In the genomic region with DNA sequence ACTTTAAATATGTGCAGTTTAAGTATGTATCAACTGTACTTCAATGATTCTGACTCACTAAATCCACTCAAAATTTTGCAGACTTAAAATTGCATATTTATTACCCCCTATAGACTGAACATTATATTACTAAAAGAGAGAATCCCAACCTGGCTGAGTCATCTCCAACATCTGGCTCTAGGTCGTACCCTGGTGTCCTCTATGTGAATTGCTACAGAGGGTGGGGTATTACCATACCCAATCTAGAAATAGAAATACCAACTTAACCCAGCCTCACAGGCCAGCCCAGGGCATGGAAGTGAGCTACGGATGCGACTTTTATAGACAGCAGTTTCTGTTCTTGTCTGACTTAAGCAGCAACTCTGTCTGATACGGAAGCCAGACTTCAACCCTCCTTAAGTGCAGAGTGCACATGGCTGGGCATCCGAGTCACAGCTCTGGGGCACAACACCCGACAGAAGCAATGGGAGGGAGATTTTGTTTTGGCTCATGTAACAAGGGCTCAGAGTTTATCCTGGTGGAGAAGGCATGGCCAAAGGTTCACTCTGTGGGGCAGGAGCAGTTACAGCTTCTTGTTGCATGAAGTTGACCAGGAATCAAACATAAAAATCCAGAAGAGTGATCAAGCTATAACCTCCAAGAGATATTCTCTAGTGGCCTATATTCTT, we compare ENCODE assay signal across 26 mouse cellular contexts. TPM values are rescaled to one million over a fixed set of nuclear protein-coding genes. Genes with fewer than 3 reads are reported as not detected.
DNase-seq lines count a peak whose midpoint lies in the region; ATAC-seq and TF ChIP-seq lines count a peak whose summit lies in the region.
"Had no signal": no experiment of that assay in that cellular context is flagged by ENCODE, and none has a peak within 500 bp of the region (broad histone marks: within the 10 kb centered on the region; RNA-seq: fewer than 3 reads in every experiment).

No protein-coding gene starts in this region.

- H3K4me2 ChIP-seq in kidney, embryonic 15.5 days, result no peak overlapping the region
- no peak overlapping the region for H3K4me2 ChIP-seq in liver, embryonic 12.5 days
- H3K4me2 ChIP-seq in kidney, postnatal 0 days (ENCODE audit: low read length), result no peak overlapping the region
- no peak overlapping the region for H3K4me2 ChIP-seq in heart, embryonic 12.5 days
- H3K4me2 ChIP-seq: forebrain, embryonic 15.5 days; heart, embryonic 15.5 days; liver, embryonic 13.5 days; midbrain, embryonic 11.5 days; neural tube, embryonic 12.5 days had no signal

- H3K9ac ChIP-seq in kidney, embryonic 15.5 days, result no peak overlapping the region
- no peak overlapping the region for H3K9ac ChIP-seq in liver, adult 2 months (ENCODE audit: low read depth, low read length)
- H3K9ac ChIP-seq in liver, embryonic 12.5 days, result no peak overlapping the region
- H3K9ac ChIP-seq in kidney, postnatal 0 days (ENCODE audit: low read depth, low read length), result no peak overlapping the region
- no peak overlapping the region for H3K9ac ChIP-seq in heart, embryonic 12.5 days
- H3K9ac ChIP-seq: forebrain, embryonic 15.5 days; heart, embryonic 15.5 days; liver, embryonic 13.5 days; neural tube, embryonic 12.5 days had no signal

- no peaks in the 10 kb centered on the region; the same call in 1 of the 2 replicates for H3K79me2 ChIP-seq in liver, adult 2 months (ENCODE audit: control insufficient read depth, insufficient read depth, low read length)

- no peak overlapping the region for H3K27ac ChIP-seq in kidney, embryonic 15.5 days
- no peak overlapping the region for H3K27ac ChIP-seq in liver, adult 2 months (replicated peaks; ENCODE audit: insufficient read depth, low read depth, low read length)
- no peak overlapping the region for H3K27ac ChIP-seq in liver, embryonic 12.5 days
- no peak overlapping the region for H3K27ac ChIP-seq in kidney, postnatal 0 days
- no peak overlapping the region for H3K27ac ChIP-seq in heart, embryonic 12.5 days (ENCODE audit: poor library complexity, severe bottlenecking)
- H3K27ac ChIP-seq: forebrain, embryonic 15.5 days; heart, embryonic 15.5 days; hindbrain, embryonic 10.5 days; liver, embryonic 13.5 days; neural tube, embryonic 12.5 days had no signal

- H3K27me3 ChIP-seq in kidney, embryonic 15.5 days, result no peaks in the 10 kb centered on the region
- no peaks in the 10 kb centered on the region for H3K27me3 ChIP-seq in liver, adult 2 months (ENCODE audit: control insufficient read depth, insufficient read depth, low read length)
- H3K27me3 ChIP-seq in liver, embryonic 12.5 days (replicated peaks), result no peaks in the 10 kb centered on the region
- H3K27me3 ChIP-seq in kidney, postnatal 0 days (ENCODE audit: insufficient read depth, low read length), result no peaks in the 10 kb centered on the region
- H3K27me3 ChIP-seq in heart, embryonic 12.5 days (replicated peaks), result no peaks in the 10 kb centered on the region
- H3K27me3 ChIP-seq: forebrain, embryonic 15.5 days; heart, embryonic 15.5 days; liver, embryonic 13.5 days; neural tube, embryonic 12.5 days had no signal

- no peak for TF ChIP-seq CTCF in liver, adult 2 months (IDR thresholded peaks at IDR 0.05; ENCODE audit: low read depth, low read length)
- TF ChIP-seq CTCF in kidney, postnatal 0 days (IDR thresholded peaks at IDR 0.05; ENCODE audit: low read depth), result peak; percentile 29

- TF ChIP-seq POLR2A in liver, adult 2 months (IDR thresholded peaks at IDR 0.05; ENCODE audit: extremely low read depth, insufficient read depth, low read length), result no peak

- ATAC-seq in kidney, embryonic 15.5 days (replicated peaks; ENCODE audit: low FRiP score), result no peak
- ATAC-seq in liver, embryonic 12.5 days, result no peak
- no peak for ATAC-seq in kidney, postnatal 0 days (replicated peaks; ENCODE audit: low FRiP score, low read depth)
- ATAC-seq in heart, embryonic 12.5 days (ENCODE audit: insufficient number of reproducible peaks, low FRiP score), result no peak
- ATAC-seq: forebrain, embryonic 15.5 days; lung, postnatal 0 days had no signal

- 78% methylated on average over 6 of the region's 6 CpGs for WGBS in kidney, embryonic 15.5 days
- WGBS in liver, adult 2 months, result 47% methylated on average over 6 of the region's 6 CpGs
- WGBS in liver, embryonic 12.5 days (ENCODE audit: insufficient replicate concordance), result 69% methylated on average over 6 of the region's 6 CpGs
- WGBS in kidney, postnatal 0 days, result 73% methylated on average over 6 of the region's 6 CpGs
- 67% methylated on average over 6 of the region's 6 CpGs for WGBS in heart, embryonic 12.5 days

- 0 out of 2 replicates have a peak, but pooled peaks cover 1% of the 10 kb centered on the region for H3K4me1 ChIP-seq in kidney, embryonic 15.5 days
- H3K4me1 ChIP-seq in liver, adult 2 months (ENCODE audit: control insufficient read depth, insufficient read depth, low read length), result peaks cover 8% of the 10 kb centered on the region; the same call in 1 of the 2 replicates
- no peaks in the 10 kb centered on the region for H3K4me1 ChIP-seq in liver, embryonic 12.5 days
- H3K4me1 ChIP-seq in kidney, postnatal 0 days (replicated peaks; ENCODE audit: insufficient read depth, low read length), result no peaks in the 10 kb centered on the region
- H3K4me1 ChIP-seq in heart, embryonic 12.5 days (replicated peaks), result no peaks in the 10 kb centered on the region
- H3K4me1 ChIP-seq: forebrain, embryonic 15.5 days; heart, embryonic 15.5 days; hindbrain, embryonic 10.5 days; liver, embryonic 13.5 days; neural tube, embryonic 12.5 days had no signal

- H3K4me3 ChIP-seq in kidney, embryonic 15.5 days (replicated peaks), result no peak overlapping the region
- no peak overlapping the region for H3K4me3 ChIP-seq in liver, adult 2 months (ENCODE audit: insufficient read depth, low read depth, low read length)
- no peak overlapping the region for H3K4me3 ChIP-seq in liver, embryonic 12.5 days
- no peak overlapping the region for H3K4me3 ChIP-seq in kidney, postnatal 0 days (replicated peaks; ENCODE audit: low read depth, low read length)
- H3K4me3 ChIP-seq in heart, embryonic 12.5 days, result no peak overlapping the region
- H3K4me3 ChIP-seq: erythroblast, embryonic 14.5 days; forebrain, embryonic 15.5 days; heart, embryonic 15.5 days; hindbrain, embryonic 10.5 days; liver, embryonic 13.5 days; neural tube, embryonic 12.5 days had no signal

- H3K9me3 ChIP-seq in kidney, embryonic 15.5 days (replicated peaks), result no peaks in the 10 kb centered on the region
- H3K9me3 ChIP-seq in liver, embryonic 12.5 days (replicated peaks), result no peaks in the 10 kb centered on the region
- no peaks in the 10 kb centered on the region for H3K9me3 ChIP-seq in kidney, postnatal 0 days (replicated peaks; ENCODE audit: low read length)
- no peaks in the 10 kb centered on the region for H3K9me3 ChIP-seq in heart, embryonic 12.5 days (replicated peaks)
- H3K9me3 ChIP-seq: forebrain, embryonic 15.5 days; heart, embryonic 15.5 days; hindbrain, embryonic 10.5 days; liver, embryonic 13.5 days; neural tube, embryonic 12.5 days had no signal

- no peaks in the 10 kb centered on the region for H3K36me3 ChIP-seq in kidney, embryonic 15.5 days
- no peaks in the 10 kb centered on the region for H3K36me3 ChIP-seq in liver, adult 2 months (ENCODE audit: control insufficient read depth, insufficient read depth, low read length)
- no peaks in the 10 kb centered on the region for H3K36me3 ChIP-seq in liver, embryonic 12.5 days
- H3K36me3 ChIP-seq in kidney, postnatal 0 days (ENCODE audit: insufficient read depth, low read length), result no peaks in the 10 kb centered on the region
- no peaks in the 10 kb centered on the region for H3K36me3 ChIP-seq in heart, embryonic 12.5 days
- H3K36me3 ChIP-seq: forebrain, embryonic 15.5 days; heart, embryonic 15.5 days; hindbrain, embryonic 10.5 days; liver, embryonic 13.5 days; neural tube, embryonic 12.5 days had no signal

- peak; percentile 62 for DNase-seq in kidney, adult 11 months
- peak; percentile 91 for DNase-seq in liver, adult 2 months (ENCODE audit: extremely low read depth, low read depth, low spot score)
- no peak for DNase-seq in kidney, postnatal 0 days (ENCODE audit: low spot score)
- peak; percentile 23 for DNase-seq in telencephalon, adult 2 months (ENCODE audit: low read depth, low spot score)
- no peak for DNase-seq in spleen, postnatal 36 days (ENCODE audit: low spot score in 2 of 2)
- DNase-seq: adrenal gland, postnatal 10 days; B cell, adult 2 months; cerebellum, adult 18-20 months; heart, adult 11 months; liver, embryonic 13.5 days; thymus, postnatal 25 days had no signal

RNA-seq across cellular contexts. Expression of a gene that starts 6.3 kb away (rescaled TPM):
- polyA plus RNA-seq in kidney, embryonic 15.5 days (2015; fragmentation: Nextera tagmentation; extraction: Ambion mirVana), result 7.8 and 8.0 TPM in 2 replicates
- total RNA-seq in liver, adult 2 months (2014; rRNA removed), result 233 and 234 TPM in 2 replicates
- polyA plus RNA-seq in liver, adult 2 months (2012; rRNA removed), result 108 and 116 TPM in 2 replicates
- polyA plus RNA-seq in liver, embryonic 12.5 days (2016; fragmentation: Nextera tagmentation; extraction: Ambion mirVana), result 8.1 and 9.2 TPM in 2 replicates
- 22.0 and 22.8 TPM in 2 replicates for polyA plus RNA-seq in kidney, postnatal 0 days (2015; fragmentation: Nextera tagmentation; extraction: Ambion mirVana)
- polyA plus RNA-seq in heart, embryonic 12.5 days (2016; fragmentation: Nextera tagmentation; extraction: Ambion mirVana), result 0.09 TPM in 1 of 2 replicates, not detected in the other
- total RNA-seq: layer of hippocampus, postnatal 14 days; left cerebral cortex, postnatal 36 days; monocyte, adult 5-6 weeks had no signal
- polyA plus RNA-seq: embryonic facial prominence, embryonic 11.5 days; erythroblast, embryonic 14.5 days; forebrain, embryonic 15.5 days; heart, embryonic 15.5 days; hindbrain, embryonic 10.5 days; lung, postnatal 0 days; midbrain, embryonic 11.5 days; neural tube, embryonic 12.5 days had no signal

RNA-seq across cellular contexts. Expression of a gene that starts 21.9 kb away (rescaled TPM):
- polyA plus RNA-seq in kidney, embryonic 15.5 days (2015; fragmentation: Nextera tagmentation; extraction: Ambion mirVana), result 119 and 206 TPM in 2 replicates
- total RNA-seq in liver, adult 2 months (2014; rRNA removed), result 1.3 and 1.9 TPM in 2 replicates
- polyA plus RNA-seq in liver, adult 2 months (2012; rRNA removed), result 0.10 and 0.23 TPM in 2 replicates
- polyA plus RNA-seq in liver, embryonic 12.5 days (2016; fragmentation: Nextera tagmentation; extraction: Ambion mirVana), result 6,058 and 6,260 TPM in 2 replicates
- polyA plus RNA-seq in kidney, postnatal 0 days (2015; fragmentation: Nextera tagmentation; extraction: Ambion mirVana), result 123 and 130 TPM in 2 replicates
- 23.2 and 125 TPM in 2 replicates for polyA plus RNA-seq in heart, embryonic 12.5 days (2016; fragmentation: Nextera tagmentation; extraction: Ambion mirVana)
- total RNA-seq: gastrocnemius, adult 8-10 months; layer of hippocampus, postnatal 14 days; left cerebral cortex, postnatal 36 days; monocyte, adult 5-6 weeks had no signal
- polyA plus RNA-seq: forebrain, embryonic 15.5 days; midbrain, embryonic 11.5 days had no signal

RNA-seq across cellular contexts. Expression of a gene that starts 48.5 kb away (rescaled TPM):
- polyA plus RNA-seq in kidney, embryonic 15.5 days (2015; fragmentation: Nextera tagmentation; extraction: Ambion mirVana), result 0.09 and 0.14 TPM in 2 replicates
- 22.2 and 39.4 TPM in 2 replicates for total RNA-seq in liver, adult 2 months (2014; rRNA removed)
- polyA plus RNA-seq in liver, adult 2 months (2012; rRNA removed), result 20.6 and 36.0 TPM in 2 replicates
- 0.12 and 0.25 TPM in 2 replicates for polyA plus RNA-seq in liver, embryonic 12.5 days (2016; fragmentation: Nextera tagmentation; extraction: Ambion mirVana)
- 0.29 and 0.34 TPM in 2 replicates for polyA plus RNA-seq in kidney, postnatal 0 days (2015; fragmentation: Nextera tagmentation; extraction: Ambion mirVana)
- polyA plus RNA-seq in heart, embryonic 12.5 days (2016; fragmentation: Nextera tagmentation; extraction: Ambion mirVana), result not detected in 2 replicates
- total RNA-seq: gastrocnemius, adult 8-10 months; monocyte, adult 5-6 weeks had no signal
- polyA plus RNA-seq: embryonic facial prominence, embryonic 11.5 days; erythroblast, embryonic 14.5 days; forebrain, embryonic 15.5 days; heart, embryonic 15.5 days; lung, postnatal 0 days; midbrain, embryonic 11.5 days; neural tube, embryonic 12.5 days had no signal

RNA-seq across cellular contexts. Expression of a gene that starts 51.7 kb away (rescaled TPM):
- polyA plus RNA-seq in kidney, embryonic 15.5 days (2015; fragmentation: Nextera tagmentation; extraction: Ambion mirVana), result 30.3 and 64.9 TPM in 2 replicates
- total RNA-seq in liver, adult 2 months (2014; rRNA removed), result 64,755 and 74,209 TPM in 2 replicates
- 38,500 and 40,596 TPM in 2 replicates for polyA plus RNA-seq in liver, adult 2 months (2012; rRNA removed)
- polyA plus RNA-seq in liver, embryonic 12.5 days (2016; fragmentation: Nextera tagmentation; extraction: Ambion mirVana), result 1,037 and 1,058 TPM in 2 replicates
- polyA plus RNA-seq in kidney, postnatal 0 days (2015; fragmentation: Nextera tagmentation; extraction: Ambion mirVana), result 3.1 and 6.9 TPM in 2 replicates
- 2.3 and 11.3 TPM in 2 replicates for polyA plus RNA-seq in heart, embryonic 12.5 days (2016; fragmentation: Nextera tagmentation; extraction: Ambion mirVana)
- total RNA-seq: layer of hippocampus, postnatal 14 days; left cerebral cortex, postnatal 36 days; monocyte, adult 5-6 weeks had no signal
- polyA plus RNA-seq: forebrain, embryonic 15.5 days; hindbrain, embryonic 10.5 days; midbrain, embryonic 11.5 days had no signal

Comparison
In these comparisons a context has a peak if more than half of its experiments do, and no peak if none do; other contexts are left out.
1. DNase-seq: peak in kidney, adult 11 months (single experiment), liver, adult 2 months (single experiment) and telencephalon, adult 2 months (single experiment); none in kidney, postnatal 0 days (single experiment) and spleen, postnatal 36 days (0 of 2).
2. RNA of a gene that starts 21.9 kb away (polyA plus RNA-seq): 6,058 to 6,260 TPM in liver, embryonic 12.5 days, 119 to 206 TPM in kidney, embryonic 15.5 days, 23.2 to 125 TPM in heart, embryonic 12.5 days and 123 to 130 TPM in kidney, postnatal 0 days; 0.10 to 0.23 TPM in liver, adult 2 months; every median in the first group is over 10 times any median in the second.
3. RNA of a gene that starts 48.5 kb away (polyA plus RNA-seq): 20.6 to 36.0 TPM in liver, adult 2 months; 0.29 to 0.34 TPM in kidney, postnatal 0 days, 0.12 to 0.25 TPM in liver, embryonic 12.5 days, 0.09 to 0.14 TPM in kidney, embryonic 15.5 days and not detected in heart, embryonic 12.5 days; every median in the first group is over 10 times any median in the second.